Mouse (Mus musculus): ENCODE results near the gene Plekhm2. TPM values are rescaled to one million over a fixed set of nuclear protein-coding genes. Genes with fewer than 3 reads are reported as not detected.

Plekhm2 gene
- total RNA-seq, 2 experiments from 2014 or later = 100 to 102 TPM

- no peak for DNase-seq
Measured at GRCm38 (mm10) chr4:141632111-141632873, 32.4 kb downstream of the Plekhm2 start.

GRCm38 (mm10) chr4:141631250-141631649 is 33.4 kb downstream of the Plekhm2 start:
- no peak for DNase-seq

DNA sequence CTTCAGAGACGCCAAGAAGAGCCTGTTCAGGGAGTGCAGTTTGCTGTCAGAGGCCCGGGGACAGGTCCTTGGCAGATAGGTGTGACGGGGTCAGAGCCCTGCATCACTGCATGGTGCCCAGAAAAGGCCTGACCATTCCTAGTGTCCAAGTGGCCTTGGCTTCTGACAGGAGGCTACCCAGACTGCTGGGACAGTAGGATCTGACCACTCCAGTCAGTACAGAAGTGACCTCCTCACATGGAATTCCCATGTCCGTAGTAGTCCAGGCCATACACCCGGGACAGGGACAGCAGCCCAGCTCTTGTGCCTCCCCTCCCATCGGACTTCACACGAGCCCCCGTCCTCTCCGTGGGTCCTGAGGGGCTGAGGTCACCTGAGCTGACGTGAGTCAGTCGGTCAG is 34.7 kb downstream of the Plekhm2 start:
- DNase-seq = no peak

DNA sequence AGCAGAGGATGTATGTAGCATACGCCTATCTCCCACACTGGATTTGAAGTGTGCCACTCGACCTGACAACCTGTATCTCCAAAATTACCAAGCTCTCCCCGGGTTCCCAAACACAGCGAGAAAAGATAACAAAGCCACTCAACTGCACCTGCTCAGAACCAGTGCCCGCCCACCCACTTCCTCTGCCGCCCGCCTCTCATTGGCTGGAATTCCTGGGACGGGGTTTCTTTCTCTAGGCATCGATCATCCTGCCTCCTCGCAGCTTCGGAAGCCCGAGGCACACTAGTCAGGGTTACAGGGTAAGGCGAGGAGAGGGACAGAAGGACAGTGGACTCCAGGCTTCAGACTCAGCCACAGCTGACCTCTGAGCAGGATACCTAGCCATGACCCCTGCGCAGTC is 36.0 kb downstream of the Plekhm2 start:
- DNase-seq = no peak

GRCm38 (mm10) chr4:141627502-141627901 is 37.2 kb downstream of the Plekhm2 start:
- peak in 1 of 2 experiments; percentile 70 for DNase-seq

DNA sequence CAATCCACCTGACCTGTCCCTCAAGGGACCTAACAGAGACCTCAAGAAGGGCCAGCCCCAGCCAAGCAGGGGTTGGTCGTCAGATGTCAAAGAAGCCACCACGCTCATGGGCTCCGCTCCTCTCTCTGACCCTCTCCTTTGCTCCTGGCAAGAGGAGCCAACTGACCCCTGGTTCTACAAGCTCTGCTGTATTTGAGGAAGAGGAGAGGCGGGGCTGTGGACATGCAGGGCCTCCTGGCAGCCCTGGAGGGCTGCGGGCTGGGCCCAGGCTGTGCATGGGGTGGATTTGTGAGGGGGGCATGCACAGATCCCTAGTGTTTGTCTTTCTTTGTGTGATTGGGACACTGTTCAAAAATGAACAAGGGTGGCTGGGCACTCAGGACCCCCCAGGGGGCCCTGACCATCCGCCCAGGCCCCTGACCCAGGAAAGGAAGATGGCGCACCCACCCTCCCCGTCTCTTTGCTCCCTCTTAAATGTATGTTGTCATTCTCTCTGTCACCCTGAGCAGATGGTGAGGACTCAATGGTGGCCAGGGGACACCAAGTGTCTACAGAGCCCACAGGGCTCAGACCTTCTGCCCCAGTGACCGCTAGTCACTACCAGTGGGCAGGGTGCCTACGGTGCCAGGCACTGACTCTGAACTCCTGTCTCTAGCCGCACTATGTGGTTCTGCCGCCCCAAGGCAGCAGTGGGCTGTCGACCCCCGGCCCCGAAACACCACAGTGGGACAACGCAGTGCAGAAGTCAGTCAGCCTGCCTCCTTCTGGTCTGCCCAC is 38.7 kb downstream of the Plekhm2 start:
- DNase-seq = no peak

GRCm38 (mm10) chr4:141624983-141625773 is 39.5 kb downstream of the Plekhm2 start:
- peak in 1 of 2 experiments; percentile 53 for DNase-seq

DNA sequence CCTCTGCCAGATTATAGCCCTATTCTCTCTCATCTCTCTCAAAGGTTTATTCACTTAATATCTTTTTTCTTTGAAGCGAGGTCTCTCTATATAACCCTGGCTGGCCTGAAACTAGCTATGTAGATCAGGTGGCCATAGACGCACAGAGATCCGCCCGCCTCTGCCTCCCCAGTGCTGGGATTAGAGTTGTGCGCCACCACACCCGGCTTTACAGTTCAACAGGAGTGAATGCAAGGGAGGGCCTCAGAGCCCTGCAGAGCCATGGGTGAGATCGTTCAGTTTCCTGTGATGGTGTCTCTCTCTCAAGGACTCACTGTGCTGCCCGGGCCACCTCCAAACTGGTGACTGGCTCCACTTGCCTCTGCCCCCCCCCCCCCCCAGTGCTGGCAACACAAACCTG is 40.6 kb downstream of the Plekhm2 start:
- no peak for DNase-seq

DNA sequence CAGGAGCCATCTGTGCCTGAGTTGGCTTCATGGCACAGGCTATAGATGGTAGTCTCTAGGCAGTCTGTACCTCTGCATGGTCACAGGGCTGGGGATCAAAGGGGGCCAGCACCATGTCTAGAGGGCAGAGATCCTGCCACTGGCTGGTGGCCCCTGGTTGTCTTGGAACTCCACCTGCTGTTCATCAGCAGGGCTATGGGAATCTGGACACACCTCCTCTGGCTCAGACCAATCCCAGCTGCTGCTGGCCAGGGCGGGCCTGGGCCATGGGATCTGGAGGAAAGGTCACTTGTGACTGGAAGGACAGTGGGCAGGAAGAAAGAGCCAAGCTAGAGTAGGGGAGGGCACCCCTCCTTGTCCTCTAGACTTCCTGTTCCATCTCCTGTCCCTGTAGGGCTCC is 41.0 kb downstream of the Plekhm2 start, which contains the start of gene Slc25a34:
Slc25a34 (minus strand) TSS at position 156 of the 400 bp plus-strand sequence.
- peak; percentile 81 to 93 for DNase-seq

GRCm38 (mm10) chr4:141623037-141623436 is 41.7 kb downstream of the Plekhm2 start:
- no peak for DNase-seq

- DNase-seq = peak in 1 of 2 experiments; percentile 44
Measured at GRCm38 (mm10) chr4:141622580-141622979, 42.1 kb downstream of the Plekhm2 start.

DNA sequence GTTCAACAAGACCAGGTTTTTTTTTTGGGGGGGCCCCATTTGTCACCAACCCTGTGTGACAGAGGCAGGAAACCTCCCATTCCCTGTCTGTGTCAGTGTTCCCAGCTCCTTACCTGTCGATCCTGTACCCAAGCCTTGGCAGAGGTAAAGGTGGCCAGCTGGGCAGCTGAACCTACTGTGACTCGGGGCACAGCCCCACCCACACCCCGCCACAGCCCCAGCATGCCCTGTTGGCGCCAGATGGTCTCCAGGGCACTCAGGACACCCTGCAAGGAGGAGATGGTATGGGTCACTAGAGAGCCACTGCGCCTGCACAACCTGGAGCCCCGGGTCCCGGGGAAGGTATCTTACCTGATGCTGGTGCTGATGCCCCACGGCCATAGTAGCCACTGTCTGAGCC is 42.6 kb downstream of the Plekhm2 start:
- no peak for DNase-seq

DNA sequence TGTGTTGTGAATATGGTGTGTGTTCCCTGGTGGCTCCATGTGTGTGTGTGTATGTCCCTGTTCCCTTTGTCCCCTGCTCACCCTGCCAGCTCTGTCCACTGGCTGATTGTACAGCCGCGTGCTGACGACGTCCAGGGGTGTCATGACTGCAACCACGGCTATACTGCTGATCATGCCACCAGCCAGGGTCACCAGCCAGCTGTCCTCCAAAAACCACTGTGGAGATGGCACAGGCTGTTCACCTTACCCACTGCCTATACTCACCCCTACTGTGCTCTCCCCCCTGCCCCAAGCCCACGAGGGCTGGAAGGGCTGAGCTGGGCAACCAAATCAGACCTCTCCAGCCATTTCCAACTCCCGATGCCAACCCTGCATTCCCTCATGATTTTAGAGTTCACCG is 43.4 kb downstream of the Plekhm2 start:
- no peak for DNase-seq

- DNase-seq = no peak
Measured at GRCm38 (mm10) chr4:141619299-141619883, 45.3 kb downstream of the Plekhm2 start.

- DNase-seq = peak; percentile 75 to 80
Measured at GRCm38 (mm10) chr4:141618565-141619243, 46.0 kb downstream of the Plekhm2 start, which contains the start of gene Tmem82. Gene Tmem82 (minus strand): TSS chr4:141618633.

DNA sequence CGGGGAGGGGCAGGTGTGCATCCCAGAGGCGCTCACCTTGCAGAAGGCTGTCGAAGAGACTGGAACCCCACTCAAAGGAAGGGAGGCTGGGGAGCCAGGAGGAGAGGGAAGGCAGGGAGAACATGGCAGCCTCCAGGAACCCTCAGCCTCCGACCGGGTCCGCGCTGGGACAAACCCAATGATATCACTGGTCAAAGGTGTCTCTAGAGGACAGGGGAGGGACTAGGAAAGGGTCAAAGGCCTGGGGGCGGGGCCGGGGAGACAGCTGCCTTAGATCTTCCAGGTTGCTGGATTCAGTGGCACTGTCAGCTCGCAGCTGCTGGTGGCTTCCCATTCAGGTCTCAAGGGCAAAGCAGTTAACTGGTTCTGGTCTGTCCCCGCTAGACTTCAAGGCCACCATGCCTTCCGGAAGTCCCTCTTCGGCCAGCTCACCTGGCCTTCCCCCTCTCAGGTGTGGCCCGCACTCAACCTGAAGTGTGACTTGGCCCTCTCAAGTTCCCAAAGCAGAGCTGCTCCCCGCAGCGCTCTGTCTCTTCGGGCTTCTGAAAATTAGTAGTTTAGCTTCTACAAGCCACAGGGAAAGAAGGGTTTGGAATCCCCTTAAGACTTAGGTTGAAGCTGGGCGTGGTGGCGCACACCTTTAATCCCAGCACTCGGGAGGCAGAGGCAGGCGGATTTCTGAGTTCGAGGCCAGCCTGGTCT is 46.7 kb downstream of the Plekhm2 start:
- no peak for DNase-seq

- DNase-seq = peak; percentile 73 to 81
Measured at GRCm38 (mm10) chr4:141617299-141617698, 47.4 kb downstream of the Plekhm2 start.

DNA sequence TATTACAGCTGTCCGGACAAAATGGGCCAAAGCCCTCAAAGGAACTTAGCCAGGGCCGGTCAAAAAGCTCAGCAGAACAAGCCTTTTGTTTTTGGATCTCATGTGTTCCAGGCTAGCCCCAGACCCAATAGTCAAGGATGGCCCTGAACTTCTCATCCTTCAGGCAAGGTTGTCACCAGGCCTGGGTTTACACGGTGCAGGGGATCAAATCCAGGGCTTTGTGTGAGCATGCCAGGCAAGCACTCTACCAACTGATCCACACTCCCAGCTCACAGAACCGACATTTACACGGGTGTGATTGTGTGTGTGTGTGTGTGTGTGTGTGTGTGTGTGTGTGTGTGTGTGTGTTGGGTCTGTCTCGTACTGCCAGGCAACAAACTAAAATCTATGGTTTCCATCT is 47.9 kb downstream of the Plekhm2 start:
- no peak for DNase-seq

DNA sequence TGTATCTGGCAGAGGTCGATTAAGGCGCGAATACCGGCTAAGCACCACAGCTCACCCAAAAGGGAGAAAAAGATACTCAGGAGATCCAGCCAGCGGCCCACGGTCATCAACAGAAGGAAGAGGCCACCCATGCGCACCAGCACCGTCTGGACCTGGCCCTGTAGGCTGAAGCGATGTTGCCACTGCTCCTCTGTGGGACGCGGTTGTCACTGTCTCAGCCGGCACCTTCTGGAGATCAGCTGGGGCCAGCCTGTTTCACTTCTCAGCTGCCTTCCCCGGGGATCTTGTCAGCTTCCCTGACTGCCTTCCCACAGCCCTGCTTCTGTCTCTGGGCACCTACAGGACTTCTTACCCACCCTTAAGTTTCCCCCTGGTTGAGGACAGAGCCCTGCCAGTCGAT is 49.8 kb downstream of the Plekhm2 start:
- no peak for DNase-seq

DNA sequence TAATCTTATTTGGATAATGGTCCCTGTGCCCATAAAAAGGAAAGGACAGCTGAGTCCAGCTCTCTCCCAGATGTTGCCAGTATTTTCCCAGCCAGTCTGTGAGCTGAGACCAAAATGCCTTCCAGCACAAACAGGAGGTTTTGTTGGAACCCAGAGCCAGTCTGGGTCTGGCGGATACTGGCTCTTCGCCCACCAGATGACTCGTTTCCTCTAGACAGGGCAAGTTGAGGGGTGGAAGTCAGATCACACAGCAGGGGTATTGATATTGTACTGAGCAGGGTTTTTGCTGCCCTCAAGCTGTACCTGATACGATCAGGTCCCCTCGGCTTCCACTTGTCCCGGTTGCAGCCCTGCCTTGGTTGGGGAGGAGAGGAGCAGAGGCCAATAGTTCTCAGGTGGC is 55.2 kb downstream of the Plekhm2 start:
- DNase-seq = peak; percentile 66 to 80

- DNase-seq = peak; percentile 46 to 81
Measured at GRCm38 (mm10) chr4:141605861-141606260, 58.8 kb downstream of the Plekhm2 start, which contains the start of gene Fblim1. Gene Fblim1 (minus strand): TSS chr4:141606096.
